Mouse (Mus musculus) hindbrain, postnatal 0 days (tissue): ENCODE data around the gene Slc36a2. TPM values are rescaled to one million over a fixed set of nuclear protein-coding genes. Genes with fewer than 3 reads are reported as not detected.

ENCODE experiments used
- ATAC-seq: fragments of 200-750 bp; cut with Nextera tagmentation; 2 replicates; pipeline ENCODE4 v1.8.0; 2017; ENCODE audit warnings: mild to moderate bottlenecking, moderate TSS enrichment, moderate library complexity
- DNase-seq: peaks from one replicate; pipeline ENCODE4 v3.0.0-alpha.2; 2015; ENCODE audit warnings: low spot score
- H3K27ac ChIP-seq: fragments of 300-500 bp; sonication (generic); 2 replicates; pipeline ENCODE4 v1.5.1; 2014; ENCODE audit warnings: mild to moderate bottlenecking
- H3K27me3 ChIP-seq: fragments of 300-500 bp; sonication (generic); 2 replicates; pipeline ENCODE4 v1.6.1; 2014; ENCODE audit warnings: low read length, mixed read lengths; ENCODE audit not compliant: insufficient read depth
- H3K36me3 ChIP-seq: fragments of 300-500 bp; sonication (generic); 2 replicates; pipeline ENCODE4 v1.6.1; 2014; ENCODE audit warnings: low read length, mixed read lengths; ENCODE audit not compliant: insufficient read depth
- H3K4me1 ChIP-seq: fragments of 300-500 bp; sonication (generic); 2 replicates; pipeline ENCODE4 v1.6.1; 2014; ENCODE audit warnings: antibody characterized with exemption, low read length, mixed read lengths; ENCODE audit not compliant: insufficient read depth
- H3K4me2 ChIP-seq: fragments of 300-500 bp; sonication (generic); 2 replicates; pipeline ENCODE4 v1.6.1; 2014; ENCODE audit warnings: low read depth, mild to moderate bottlenecking, low read length, moderate library complexity, mixed read lengths
- H3K4me3 ChIP-seq: fragments of 300-500 bp; sonication (generic); 2 replicates; pipeline ENCODE4 v1.5.1; 2014; ENCODE audit warnings: low read length
- H3K9ac ChIP-seq: fragments of 300-500 bp; sonication (generic); replicated peaks from 2 replicates; pipeline ENCODE4 v1.6.1; 2014; ENCODE audit warnings: mild to moderate bottlenecking, low read length, moderate library complexity, mixed read lengths
- H3K9me3 ChIP-seq: fragments of 300-500 bp; sonication (generic); 2 replicates; pipeline ENCODE4 v1.6.1; 2016; ENCODE audit warnings: low read length, mixed read lengths
- CTCF ChIP-seq: IDR thresholded peaks from 2 replicates; pipeline ENCODE4 v1.5.1; 2016; ENCODE audit warnings: antibody characterized with exemption, control low read depth, low read depth
- WGBS: fragments of 180-500 bp; shearing (Covaris S2); extraction: QIAGEN DNeasy Blood & Tissue Kit; methylation state at CpG from one replicate; pipeline ENCODE4 v1.1.7; 2014; 5-methylcytosine and 5-hydroxymethylcytosine counted together
- polyA plus RNA-seq: library from polyadenylated mRNA; unstranded; fragments of >200 nt; fragmentation: Nextera tagmentation; extraction: Ambion mirVana; gene quantifications from 2 replicates; pipeline ENCODE4 v1.2.1, GENCODE M21; 2015
- total RNA-seq: library from RNA; depleted of rRNA; stranded (reverse); fragments of >200 nt; gene quantifications from 2 replicates; pipeline ENCODE4 v1.2.3, GENCODE M21; 2014

The Slc36a2 gene
- total and polyA plus RNA-seq, 2 experiments from 2014 or later: 0.84 to 0.94 TPM

DNA sequence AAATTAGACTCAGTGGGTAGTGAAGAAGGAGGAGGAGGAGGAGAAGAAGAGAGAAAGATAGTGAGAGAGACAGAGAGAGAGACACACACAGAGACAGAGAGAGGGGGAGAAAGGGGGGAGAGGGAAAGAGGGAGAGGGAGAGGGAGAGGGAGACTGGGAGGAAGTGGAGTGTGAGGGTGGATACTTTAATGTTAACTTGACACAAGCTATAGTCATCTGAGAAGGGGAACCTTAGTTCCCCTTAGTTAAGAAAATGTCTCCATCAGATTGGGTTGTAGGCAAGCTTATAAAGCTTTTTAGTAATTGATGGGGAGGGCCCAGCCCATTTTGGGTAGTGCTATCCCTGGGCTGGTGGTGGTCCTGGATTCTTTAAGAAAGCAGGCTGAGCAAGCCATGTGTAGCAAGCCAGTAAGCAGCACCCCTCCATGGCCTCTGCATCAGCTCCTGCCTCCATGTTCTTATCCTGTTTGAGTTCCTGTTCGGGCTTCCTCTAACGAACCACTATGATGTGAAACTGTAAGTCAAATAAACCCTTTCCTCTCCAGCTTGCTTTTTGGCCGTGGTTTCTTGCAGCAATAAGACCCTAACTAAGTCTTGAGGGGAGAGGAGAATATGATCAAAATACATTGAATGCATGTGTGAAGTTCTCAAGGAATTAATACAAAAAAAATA lies 30.3 kb downstream of the Slc36a2 start:
- ATAC-seq (no peak), DNase-seq (no peak)
- no peaks in the 10 kb centered on the region for H3K9me3 ChIP-seq
- 68% methylated on average over 3 of the region's 3 CpGs for WGBS
- H3K4me3 ChIP-seq: no peak overlapping the region
- H3K27me3 ChIP-seq: no peaks in the 10 kb centered on the region
- no peaks in the 10 kb centered on the region for H3K4me1 ChIP-seq
- no peaks in the 10 kb centered on the region for H3K36me3 ChIP-seq
- no peak overlapping the region for H3K27ac ChIP-seq
- no peak overlapping the region for H3K4me2 ChIP-seq
- TF ChIP-seq CTCF: no peak
- H3K9ac ChIP-seq: no peak overlapping the region

GRCm38 (mm10) chr11:55151608-55152007 lies 33.3 kb downstream of the Slc36a2 start, which contains the start of gene Slc36a3:
Gene Slc36a3 (minus strand): TSS chr11:55151708.
- Histone ChIP-seq H3K4me2 (no peak within 1 kb of the TSS), H3K9me3 (no peaks in the 10 kb centered on the region), H3K4me3 (no peak within 1 kb of the TSS), H3K36me3 (no peaks in the 10 kb centered on the region), H3K27me3 (no peaks in the 10 kb centered on the region), H3K27ac (no peak within 1 kb of the TSS), H3K4me1 (no peaks in the 10 kb centered on the region), H3K9ac (no peak within 1 kb of the TSS)
- no peak for TF ChIP-seq CTCF
- DNase-seq (no peak), ATAC-seq (no peak)
- WGBS: 81% methylated on average over 3 of the region's 3 CpGs

DNA sequence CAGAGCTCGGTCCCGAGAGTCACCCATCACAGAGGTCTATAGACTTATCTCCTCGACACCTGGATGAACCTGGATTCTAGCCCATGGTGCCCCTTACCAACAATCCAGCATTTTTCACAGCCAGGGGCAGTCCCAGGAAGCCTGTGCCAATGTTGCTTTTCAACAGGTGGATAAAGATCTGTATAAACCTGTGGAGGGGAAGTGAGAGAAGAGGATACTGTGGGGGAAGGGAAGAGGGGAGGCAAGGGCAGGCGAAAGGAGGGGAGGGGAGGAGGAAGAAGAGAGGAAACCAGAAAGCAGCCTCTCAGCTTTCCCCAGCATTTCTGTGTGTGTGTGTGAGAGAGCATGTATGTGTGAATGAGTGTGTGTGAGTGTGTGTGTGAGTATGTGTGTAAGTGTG lies 36.4 kb downstream of the Slc36a2 start:
- Histone ChIP-seq H3K4me1 (no peaks in the 10 kb centered on the region), H3K36me3 (no peaks in the 10 kb centered on the region), H3K9ac (no peak overlapping the region), H3K27ac (no peak overlapping the region), H3K4me3 (no peak overlapping the region), H3K9me3 (no peaks in the 10 kb centered on the region), H3K4me2 (no peak overlapping the region), H3K27me3 (no peaks in the 10 kb centered on the region)
- 82% methylated on average over 4 of the region's 4 CpGs for WGBS
- DNase-seq (no peak), ATAC-seq (no peak)
- TF ChIP-seq CTCF: no peak

- Histone ChIP-seq H3K4me2 (no peak overlapping the region), H3K9ac (no peak overlapping the region), H3K4me1 (no peaks in the 10 kb centered on the region), H3K4me3 (no peak overlapping the region), H3K9me3 (no peaks in the 10 kb centered on the region), H3K27me3 (no peaks in the 10 kb centered on the region), H3K36me3 (no peaks in the 10 kb centered on the region), H3K27ac (no peak overlapping the region)
- WGBS: 63% methylated on average over 6 of the region's 6 CpGs
- DNase-seq (no peak), ATAC-seq (no peak)
- TF ChIP-seq CTCF: no peak
Observed at GRCm38 (mm10) chr11:55147423-55147822, 37.5 kb downstream of the Slc36a2 start.

DNA sequence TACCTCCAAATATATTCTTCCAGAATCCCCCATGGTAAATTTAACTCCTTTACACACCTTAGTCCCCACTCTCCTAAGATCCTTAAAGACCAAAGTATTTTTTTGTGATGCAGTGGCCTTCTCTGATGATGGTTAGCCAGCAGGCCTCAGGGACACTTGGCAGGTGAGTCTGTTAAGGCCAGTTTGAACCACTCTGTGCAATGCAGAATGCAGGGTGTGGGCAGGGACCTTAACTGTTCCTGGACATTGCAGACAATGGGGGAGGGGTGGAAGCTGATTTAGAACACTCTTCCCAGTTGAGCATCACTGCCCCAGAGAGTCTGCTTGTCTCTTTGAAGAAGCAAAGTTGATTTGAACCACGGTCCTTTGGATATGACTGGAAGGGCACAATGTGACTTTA lies 38.0 kb downstream of the Slc36a2 start:
- DNase-seq (no peak), ATAC-seq (no peak)
- no peaks in the 10 kb centered on the region for H3K4me1 ChIP-seq
- no peak overlapping the region for H3K27ac ChIP-seq
- H3K9ac ChIP-seq: no peak overlapping the region
- 55% methylated on average over 1 of the region's 1 CpGs for WGBS
- H3K4me2 ChIP-seq: no peak overlapping the region
- H3K4me3 ChIP-seq: no peak overlapping the region
- no peaks in the 10 kb centered on the region for H3K36me3 ChIP-seq
- no peaks in the 10 kb centered on the region for H3K27me3 ChIP-seq
- TF ChIP-seq CTCF: no peak
- H3K9me3 ChIP-seq: no peaks in the 10 kb centered on the region

DNA sequence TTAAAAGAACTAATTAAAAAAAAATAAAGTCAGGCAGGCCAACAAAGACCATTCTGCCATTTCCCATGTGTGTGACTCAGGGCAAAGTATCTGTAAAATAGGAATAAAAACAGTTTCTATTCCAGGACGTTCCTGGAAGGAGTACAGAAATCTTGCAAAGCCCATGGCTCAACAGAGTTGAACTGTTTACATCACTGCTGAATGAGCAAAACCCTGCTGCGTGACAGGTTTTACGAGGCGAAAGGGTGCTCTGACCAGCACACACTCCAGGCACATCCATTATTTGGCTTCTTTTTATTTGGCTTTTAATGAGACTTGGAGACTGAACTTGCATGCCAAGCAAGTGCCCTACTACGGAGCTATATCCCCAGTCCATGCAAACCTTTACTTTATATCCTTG lies 40.9 kb downstream of the Slc36a2 start:
- no peak overlapping the region for H3K4me2 ChIP-seq
- H3K27me3 ChIP-seq: no peaks in the 10 kb centered on the region
- no peak for ATAC-seq
- H3K9ac ChIP-seq: no peak overlapping the region
- DNase-seq: no peak
- no peak for TF ChIP-seq CTCF
- no peaks in the 10 kb centered on the region for H3K9me3 ChIP-seq
- H3K27ac ChIP-seq: no peak overlapping the region
- H3K4me1 ChIP-seq: no peaks in the 10 kb centered on the region
- 71% methylated on average over 5 of the region's 5 CpGs for WGBS
- no peak overlapping the region for H3K4me3 ChIP-seq
- no peaks in the 10 kb centered on the region for H3K36me3 ChIP-seq

GRCm38 (mm10) chr11:55141502-55141901 lies 43.4 kb downstream of the Slc36a2 start:
- TF ChIP-seq CTCF: no peak
- H3K4me3 ChIP-seq: no peak overlapping the region
- 79% methylated on average over 4 of the region's 4 CpGs for WGBS
- no peak for ATAC-seq
- H3K4me1 ChIP-seq: no peaks in the 10 kb centered on the region
- H3K27me3 ChIP-seq: no peaks in the 10 kb centered on the region
- no peaks in the 10 kb centered on the region for H3K36me3 ChIP-seq
- H3K9ac ChIP-seq: no peak overlapping the region
- no peak overlapping the region for H3K27ac ChIP-seq
- no peak overlapping the region for H3K4me2 ChIP-seq
- no peak for DNase-seq
- no peaks in the 10 kb centered on the region for H3K9me3 ChIP-seq
